Mouse (Mus musculus): ENCODE measurements at regions not wholly inside any gene's neighbourhood (a gene's known extent, or its start where the extent isn't known, plus 50 kb on each side); places are given as distances from the start of the nearest gene placed in this dataset.
A peak's percentile ranks its signal among the peaks of the same experiment; 100 is the strongest.

GRCm38 (mm10) chr16:78631797-78632196 is 55.3 kb upstream of the D16Ertd472e start:
- no peak for DNase-seq (ENCODE audit: low read depth)

- peak; percentile 37 for DNase-seq (ENCODE audit: low read depth)
Observed at GRCm38 (mm10) chr16:78626803-78627202, 50.3 kb upstream of the D16Ertd472e start.
